12 mouse cellular contexts compared by ENCODE assay signal in the genomic region with DNA sequence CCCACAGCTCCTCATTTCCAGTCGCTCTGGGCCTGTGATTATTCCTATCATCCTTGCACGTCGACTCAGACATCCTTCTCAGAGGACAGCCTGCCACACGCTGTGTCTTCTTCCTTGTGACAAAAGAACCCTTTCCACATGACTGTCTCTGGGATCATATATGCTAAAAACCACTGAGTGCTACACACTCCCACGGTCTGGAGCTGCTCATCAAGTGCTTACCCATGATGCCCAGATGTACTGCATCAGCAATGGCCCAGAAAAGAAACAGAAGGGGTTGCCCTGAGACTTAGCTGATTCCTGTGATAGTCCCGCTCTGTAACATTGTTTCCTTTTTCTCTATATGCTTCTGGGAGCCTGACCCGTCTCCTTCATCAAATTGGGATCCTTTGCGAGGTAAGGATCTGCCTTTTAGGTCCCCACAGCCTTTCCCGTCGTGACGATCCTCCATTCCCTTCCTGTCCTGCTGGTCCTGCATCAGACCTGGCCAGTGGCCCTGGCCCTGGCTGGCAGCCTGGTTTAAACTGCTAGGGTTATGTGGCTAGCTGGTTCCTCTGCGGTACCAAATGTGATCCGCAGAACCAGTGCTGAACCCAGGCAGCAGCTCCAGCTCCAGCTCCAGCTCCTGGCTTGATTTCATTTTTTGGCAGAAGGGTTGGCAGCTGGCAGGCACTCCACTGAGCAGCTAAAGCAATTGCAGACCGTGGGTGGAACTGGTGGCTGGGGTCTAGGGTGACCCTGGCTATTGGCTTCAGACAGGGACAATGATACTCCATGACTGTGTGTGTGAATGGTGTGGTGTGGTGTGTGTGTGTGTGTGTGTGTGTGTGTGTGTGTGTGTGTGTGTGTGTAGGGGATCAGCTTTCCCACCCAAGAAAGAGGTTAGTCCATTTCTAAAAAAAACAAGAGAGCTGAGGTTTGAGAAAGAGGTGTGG. TPM values are rescaled to one million over a fixed set of nuclear protein-coding genes. Genes with fewer than 3 reads are reported as not detected.
DNase-seq lines count a peak whose midpoint lies in the region; ATAC-seq lines count a peak whose summit lies in the region.
"Had no signal": no experiment of that assay in that cellular context is flagged by ENCODE, and none has a peak within 500 bp of the region (broad histone marks: within the 10 kb centered on the region; RNA-seq: fewer than 3 reads in every experiment).

No protein-coding gene starts in this region.

- DNase-seq in forebrain, embryonic 14.5 days (ENCODE audit: low spot score), result no peak
- DNase-seq in 3T3-L1 (ENCODE audit: low read depth, low spot score), result peak; percentile 11
- peak; percentile 51 to 65 for DNase-seq in cerebellum, postnatal 25 days
- peak; percentile 56 to 68 for DNase-seq in layer of hippocampus, postnatal 10 days (ENCODE audit: low spot score in 2 of 2)
- DNase-seq in spleen, postnatal 36 days (ENCODE audit: low spot score in 2 of 2), result no peak
- no peak for DNase-seq in kidney, adult 11 months
- no peak for DNase-seq in spleen, postnatal 10 days (ENCODE audit: low spot score in 2 of 2)
- DNase-seq: thymus, adult 18-20 months had no signal

- H3K4me2 ChIP-seq in forebrain, embryonic 14.5 days (ENCODE audit: low read length), result no peak overlapping the region
- H3K4me2 ChIP-seq in forebrain, embryonic 13.5 days, result no peak overlapping the region

- no peaks in the 10 kb centered on the region for H3K4me1 ChIP-seq in forebrain, embryonic 14.5 days (ENCODE audit: control insufficient read depth, insufficient read depth, low read length)
- H3K4me1 ChIP-seq in forebrain, embryonic 13.5 days, result peaks cover 4% of the 10 kb centered on the region; the same call in 1 of the 2 replicates

- no peaks in the 10 kb centered on the region for H3K9me3 ChIP-seq in forebrain, embryonic 14.5 days (replicated peaks; ENCODE audit: control insufficient read depth, low read length)
- no peaks in the 10 kb centered on the region for H3K9me3 ChIP-seq in forebrain, embryonic 13.5 days (replicated peaks)

- no peaks in the 10 kb centered on the region for H3K27me3 ChIP-seq in forebrain, embryonic 14.5 days (replicated peaks; ENCODE audit: control insufficient read depth, insufficient read depth, low read length)
- no peaks in the 10 kb centered on the region for H3K27me3 ChIP-seq in forebrain, embryonic 13.5 days

- H3K27ac ChIP-seq in forebrain, embryonic 14.5 days (ENCODE audit: low read depth, low read length), result no peak overlapping the region
- no peak overlapping the region for H3K27ac ChIP-seq in forebrain, embryonic 13.5 days

- no peak overlapping the region for H3K4me3 ChIP-seq in forebrain, embryonic 14.5 days (ENCODE audit: low read depth, low read length)
- H3K4me3 ChIP-seq in forebrain, embryonic 13.5 days, result no peak overlapping the region

- 0 out of 2 replicates have a peak overlapping the region, but pooled peaks have one; percentile 21 for H3K9ac ChIP-seq in forebrain, embryonic 14.5 days (ENCODE audit: low read length)
- H3K9ac ChIP-seq in forebrain, embryonic 13.5 days, result no peak overlapping the region

- H3K36me3 ChIP-seq in forebrain, embryonic 14.5 days (ENCODE audit: control insufficient read depth, insufficient read depth, low read length), result no peaks in the 10 kb centered on the region
- no peaks in the 10 kb centered on the region for H3K36me3 ChIP-seq in forebrain, embryonic 13.5 days (ENCODE audit: poor library complexity, severe bottlenecking)

- ATAC-seq in forebrain, embryonic 14.5 days, result no peak
- ATAC-seq in forebrain, embryonic 13.5 days, result no peak

- 67% methylated on average over 14 of the region's 14 CpGs for WGBS in forebrain, embryonic 14.5 days
- WGBS in forebrain, embryonic 13.5 days, result 67% methylated on average over 14 of the region's 14 CpGs

RNA-seq across cellular contexts. Expression of gene Kcnk16, which starts 18.5 kb away (rescaled TPM):
- polyA plus RNA-seq in forebrain, embryonic 14.5 days (2014; fragmentation: Nextera tagmentation; extraction: Ambion mirVana), result not detected in 2 replicates
- polyA plus RNA-seq in forebrain, embryonic 13.5 days (2015; fragmentation: Nextera tagmentation; extraction: Ambion mirVana), result not detected in 2 replicates
- not detected for total RNA-seq in layer of hippocampus, postnatal 10 days (2021)
- total RNA-seq: left cerebral cortex, postnatal 10 days; neutrophil, adult 5-6 weeks had no signal
- polyA plus RNA-seq: heart, postnatal 0 days had no signal

RNA-seq across cellular contexts. Expression of gene Nudt13, which starts 44.0 kb away (rescaled TPM):
- polyA plus RNA-seq in forebrain, embryonic 14.5 days (2014; fragmentation: Nextera tagmentation; extraction: Ambion mirVana), result 11.1 and 14.7 TPM in 2 replicates
- polyA plus RNA-seq in forebrain, embryonic 13.5 days (2015; fragmentation: Nextera tagmentation; extraction: Ambion mirVana), result 15.8 and 16.4 TPM in 2 replicates
- 10 to 100 TPM; 19.5 to 20.6 TPM for total RNA-seq in layer of hippocampus, postnatal 10 days (2021)

Comparison
In these comparisons a context has a peak if more than half of its experiments do, and no peak if none do; other contexts are left out.
1. DNase-seq: peak in 3T3-L1 (single experiment), cerebellum, postnatal 25 days (2 of 2) and layer of hippocampus, postnatal 10 days (2 of 2); none in forebrain, embryonic 14.5 days (single experiment), spleen, postnatal 36 days (0 of 2), kidney, adult 11 months (single experiment) and spleen, postnatal 10 days (0 of 2).